ENCODE assay signal across 8 mouse cellular contexts in genomic region chr17:71000255-71000654, GRCm38 (mm10). TPM values are rescaled to one million over a fixed set of nuclear protein-coding genes. Genes with fewer than 3 reads are reported as not detected.
A peak's percentile ranks its signal among the peaks of the same experiment; 100 is the strongest.
DNase-seq lines count a peak whose midpoint lies in the region; ATAC-seq and TF ChIP-seq lines count a peak whose summit lies in the region.

No protein-coding gene starts in this region.

- DNase-seq in lung, embryonic 14.5 days, result no peak
- no peak for DNase-seq in lung, postnatal 36 days
- DNase-seq in intestine, embryonic 14.5 days (ENCODE audit: low spot score), result no peak
- DNase-seq in gastrocnemius, postnatal 10 days, result no peak
- DNase-seq in urinary bladder, adult 2 months (ENCODE audit: low spot score), result no peak

- 47% methylated on average over 2 of the region's 2 CpGs for WGBS in lung, embryonic 14.5 days
- 59% methylated on average over 2 of the region's 2 CpGs for WGBS in embryonic facial prominence, embryonic 13.5 days
- 42% methylated on average over 2 of the region's 2 CpGs for WGBS in intestine, embryonic 14.5 days

- peak overlapping the region; percentile 54; the same call in 1 of the 2 replicates for H3K27ac ChIP-seq in lung, embryonic 14.5 days (ENCODE audit: low read depth)
- H3K27ac ChIP-seq in embryonic facial prominence, embryonic 13.5 days, result no peak overlapping the region
- 0 out of 2 replicates have a peak overlapping the region, but pooled peaks have one; percentile 14 for H3K27ac ChIP-seq in intestine, embryonic 14.5 days (ENCODE audit: low read depth)

- peak overlapping the region; percentile 89 for H3K4me3 ChIP-seq in lung, embryonic 14.5 days (ENCODE audit: low read depth, low read length)
- peak overlapping the region; percentile 81 for H3K4me3 ChIP-seq in embryonic facial prominence, embryonic 13.5 days
- H3K4me3 ChIP-seq in intestine, embryonic 14.5 days (ENCODE audit: low read depth, low read length), result peak overlapping the region; percentile 72
- peak overlapping the region; percentile 85 for H3K4me3 ChIP-seq in myocyte

- H3K9me3 ChIP-seq in lung, embryonic 14.5 days (ENCODE audit: low read depth, low read length), result no peaks in the 10 kb centered on the region
- H3K9me3 ChIP-seq in embryonic facial prominence, embryonic 13.5 days, result 0 out of 2 replicates have a peak, but pooled peaks cover 3% of the 10 kb centered on the region
- H3K9me3 ChIP-seq in intestine, embryonic 14.5 days (ENCODE audit: control insufficient read depth, low read length), result no peaks in the 10 kb centered on the region

- H3K4me1 ChIP-seq in lung, embryonic 14.5 days (ENCODE audit: insufficient read depth), result peaks cover 18% of the 10 kb centered on the region
- H3K4me1 ChIP-seq in embryonic facial prominence, embryonic 13.5 days, result peaks cover 37% of the 10 kb centered on the region
- H3K4me1 ChIP-seq in intestine, embryonic 14.5 days (replicated peaks; ENCODE audit: control insufficient read depth, insufficient read depth, low read length), result peaks cover 42% of the 10 kb centered on the region

- no peak for ATAC-seq in lung, embryonic 14.5 days (ENCODE audit: insufficient read depth)
- ATAC-seq in embryonic facial prominence, embryonic 13.5 days (ENCODE audit: insufficient number of reproducible peaks, insufficient read depth, low FRiP score, low TSS enrichment, low read depth), result no peak
- ATAC-seq in intestine, embryonic 14.5 days (replicated peaks; ENCODE audit: low FRiP score, low TSS enrichment, low read depth), result no peak
- no peak for ATAC-seq in cerebellum, adult (ENCODE audit: insufficient number of reproducible peaks, low FRiP score, low TSS enrichment)

- peaks cover 66% of the 10 kb centered on the region for H3K79me2 ChIP-seq in myocyte (ENCODE audit: control insufficient read depth, insufficient read depth)

- TF ChIP-seq POLR2A in myocyte (IDR thresholded peaks at IDR 0.05; ENCODE audit: insufficient read length, low read depth), result peak; percentile 38

- no peak for TF ChIP-seq CTCF in lung, embryonic 14.5 days (IDR thresholded peaks at IDR 0.05; ENCODE audit: low read depth)

- peak overlapping the region; percentile 63 for H3K4me2 ChIP-seq in lung, embryonic 14.5 days
- H3K4me2 ChIP-seq in embryonic facial prominence, embryonic 13.5 days, result peak overlapping the region; percentile 70
- H3K4me2 ChIP-seq in intestine, embryonic 14.5 days (ENCODE audit: low read length), result peak overlapping the region; percentile 84
- H3K4me2 ChIP-seq in myocyte (ENCODE audit: low read depth), result peak overlapping the region; percentile 91

- H3ac ChIP-seq in myocyte (ENCODE audit: control insufficient read depth, insufficient read length), result no peak overlapping the region

- H3K9ac ChIP-seq in lung, embryonic 14.5 days, result peak overlapping the region; percentile 38
- peak overlapping the region; percentile 49; the same call in 1 of the 2 replicates for H3K9ac ChIP-seq in embryonic facial prominence, embryonic 13.5 days
- peak overlapping the region; percentile 0; the same call in 1 of the 2 replicates for H3K9ac ChIP-seq in intestine, embryonic 14.5 days (ENCODE audit: low read length)

- peaks cover 19% of the 10 kb centered on the region for H3K36me3 ChIP-seq in lung, embryonic 14.5 days (ENCODE audit: insufficient read depth)
- H3K36me3 ChIP-seq in embryonic facial prominence, embryonic 13.5 days, result peaks cover 15% of the 10 kb centered on the region
- peaks cover 22% of the 10 kb centered on the region for H3K36me3 ChIP-seq in intestine, embryonic 14.5 days (ENCODE audit: control insufficient read depth, insufficient read depth, low read length)
- H3K36me3 ChIP-seq in myocyte (ENCODE audit: control insufficient read depth, insufficient read depth), result peaks cover 19% of the 10 kb centered on the region

- H3K27me3 ChIP-seq in lung, embryonic 14.5 days (ENCODE audit: insufficient read depth, low read length), result no peaks in the 10 kb centered on the region
- no peaks in the 10 kb centered on the region for H3K27me3 ChIP-seq in embryonic facial prominence, embryonic 13.5 days
- H3K27me3 ChIP-seq in intestine, embryonic 14.5 days (replicated peaks; ENCODE audit: control insufficient read depth, insufficient read depth, low read length), result no peaks in the 10 kb centered on the region
- no peaks in the 10 kb centered on the region for H3K27me3 ChIP-seq in myocyte (ENCODE audit: control insufficient read depth, insufficient read depth, insufficient read length)

TF ChIP-seq in myocyte, 11 proteins besides CTCF, POLR2A, EP300 and RAD21:
- TF ChIP-seq POLR2AphosphoS2 (IDR thresholded peaks at IDR 0.05; ENCODE audit: insufficient read length, low read depth), result peak; percentile 39
- TF ChIP-seq TCF3 (IDR thresholded peaks at IDR 0.05; ENCODE audit: insufficient read length, low read depth), result no peak

RNA-seq across cellular contexts. Expression of gene Myom1, which starts 2.2 kb away (rescaled TPM):
- polyA plus RNA-seq in lung, embryonic 14.5 days (2014; fragmentation: Nextera tagmentation; extraction: Ambion mirVana), result 5.7 and 7.6 TPM in 2 replicates
- polyA plus RNA-seq in embryonic facial prominence, embryonic 13.5 days (2015; fragmentation: Nextera tagmentation; extraction: Ambion mirVana), result 5.5 and 5.6 TPM in 2 replicates
- 18.5 and 20.1 TPM in 2 replicates for polyA plus RNA-seq in intestine, embryonic 14.5 days (2014; fragmentation: Nextera tagmentation; extraction: Ambion mirVana)
- 52.7 TPM for polyA plus RNA-seq in myocyte (2012; fragmentation: generic; extraction: Trizol)
- 1,000 to 10,000 TPM; 1,013 to 1,104 TPM for total RNA-seq in gastrocnemius, postnatal 10 days (2021)
- 110 and 137 TPM in 2 replicates for polyA plus RNA-seq in urinary bladder, adult 2 months (2012; rRNA removed)

RNA-seq across cellular contexts. Expression of gene Myl12a, which starts 2.4 kb away (rescaled TPM):
- 637 and 655 TPM in 2 replicates for polyA plus RNA-seq in lung, embryonic 14.5 days (2014; fragmentation: Nextera tagmentation; extraction: Ambion mirVana)
- polyA plus RNA-seq in embryonic facial prominence, embryonic 13.5 days (2015; fragmentation: Nextera tagmentation; extraction: Ambion mirVana), result 583 and 585 TPM in 2 replicates
- polyA plus RNA-seq in intestine, embryonic 14.5 days (2014; fragmentation: Nextera tagmentation; extraction: Ambion mirVana), result 536 and 581 TPM in 2 replicates
- 880 TPM for polyA plus RNA-seq in myocyte (2012; fragmentation: generic; extraction: Trizol)
- 100 to 1,000 TPM; 650 to 696 TPM for total RNA-seq in gastrocnemius, postnatal 10 days (2021)
- polyA plus RNA-seq in urinary bladder, adult 2 months (2012; rRNA removed), result 294 and 408 TPM in 2 replicates
